Mouse (Mus musculus) hindbrain, embryonic 14.5 days (tissue): ENCODE data around the gene Rbfox1. TPM values are rescaled to one million over a fixed set of nuclear protein-coding genes. Genes with fewer than 3 reads are reported as not detected.

Experiments used
- ATAC-seq: fragments of 200-750 bp; cut with Nextera tagmentation; 2 replicates; pipeline ENCODE4 v1.8.0; 2017; ENCODE audit warnings: moderate number of reproducible peaks, mild to moderate bottlenecking, moderate TSS enrichment, moderate library complexity; ENCODE audit not compliant: low FRiP score
- DNase-seq: peaks from one replicate; pipeline ENCODE4 v3.0.0-alpha.2; 2015; ENCODE audit warnings: low spot score
- H3K27ac ChIP-seq: fragments of 300-500 bp; sonication (generic); 2 replicates; pipeline ENCODE4 v1.5.1; 2014; ENCODE audit warnings: mild to moderate bottlenecking, moderate library complexity
- H3K27me3 ChIP-seq: fragments of 300-500 bp; sonication (generic); 2 replicates; pipeline ENCODE4 v1.6.1; 2014; ENCODE audit warnings: mild to moderate bottlenecking, low read length, mixed read lengths; ENCODE audit not compliant: control insufficient read depth, insufficient read depth
- H3K36me3 ChIP-seq: fragments of 300-500 bp; sonication (generic); replicated peaks from 2 replicates; pipeline ENCODE4 v1.6.1; 2014; ENCODE audit not compliant: control insufficient read depth, insufficient read depth
- H3K4me1 ChIP-seq: fragments of 300-500 bp; sonication (generic); replicated peaks from 2 replicates; pipeline ENCODE4 v1.6.1; 2014; ENCODE audit warnings: antibody characterized with exemption, low read length, mixed read lengths; ENCODE audit not compliant: control insufficient read depth, insufficient read depth
- H3K4me2 ChIP-seq: fragments of 300-500 bp; sonication (generic); replicated peaks from 2 replicates; pipeline ENCODE4 v1.6.1; 2014; ENCODE audit warnings: mild to moderate bottlenecking, moderate library complexity
- H3K4me3 ChIP-seq: fragments of 300-500 bp; sonication (generic); replicated peaks from 2 replicates; pipeline ENCODE4 v1.5.1; 2014; ENCODE audit warnings: mild to moderate bottlenecking, low read length
- H3K9ac ChIP-seq: fragments of 300-500 bp; sonication (generic); 2 replicates; pipeline ENCODE4 v1.6.1; 2014
- H3K9me3 ChIP-seq: fragments of 300-500 bp; sonication (generic); 2 replicates; pipeline ENCODE4 v1.6.1; 2016; ENCODE audit warnings: low read length; ENCODE audit not compliant: control insufficient read depth
- WGBS: fragments of 180-500 bp; shearing (Covaris S2); extraction: QIAGEN DNeasy Blood & Tissue Kit; methylation state at CpG from one replicate; pipeline ENCODE4 v1.1.7; 2014; 5-methylcytosine and 5-hydroxymethylcytosine counted together
- polyA plus RNA-seq: library from polyadenylated mRNA; unstranded; fragments of >200 nt; fragmentation: Nextera tagmentation; extraction: Ambion mirVana; gene quantifications from 2 replicates; pipeline ENCODE4 v1.2.1, GENCODE M21; 2014

Gene Rbfox1
- polyA plus RNA-seq, 1 experiment from 2014 or later, result 217 TPM

DNA sequence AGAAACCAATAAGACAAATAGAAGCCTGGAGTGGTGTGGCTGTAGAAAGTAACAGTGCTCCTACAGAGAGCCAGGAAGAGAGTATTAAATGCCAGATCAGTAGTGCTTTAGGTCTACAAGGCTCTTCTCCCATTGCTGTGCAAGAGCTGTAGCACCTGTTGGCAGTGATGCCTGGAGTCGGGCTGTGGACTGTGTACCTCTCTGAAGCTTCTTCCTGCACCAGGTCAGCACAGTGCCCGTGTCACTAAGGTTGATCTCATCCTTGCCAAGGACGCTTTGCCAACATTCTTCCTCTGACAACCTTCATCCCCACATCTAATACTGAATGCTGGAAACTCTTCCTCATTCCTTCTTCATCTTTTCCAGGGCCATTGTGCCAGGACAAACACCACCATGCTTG, 127.7 kb downstream of the Rbfox1 start:
- ATAC-seq (no peak), DNase-seq (no peak)
- H3K4me1 ChIP-seq, result no peaks in the 10 kb centered on the region
- no peak overlapping the region for H3K9ac ChIP-seq
- H3K4me2 ChIP-seq, result no peak overlapping the region
- no peaks in the 10 kb centered on the region for H3K36me3 ChIP-seq
- H3K9me3 ChIP-seq, result no peaks in the 10 kb centered on the region
- H3K27me3 ChIP-seq, result no peaks in the 10 kb centered on the region
- WGBS, result 92% methylated on average over 3 of the region's 3 CpGs
- H3K27ac ChIP-seq, result no peak overlapping the region
- H3K4me3 ChIP-seq, result no peak overlapping the region

DNA sequence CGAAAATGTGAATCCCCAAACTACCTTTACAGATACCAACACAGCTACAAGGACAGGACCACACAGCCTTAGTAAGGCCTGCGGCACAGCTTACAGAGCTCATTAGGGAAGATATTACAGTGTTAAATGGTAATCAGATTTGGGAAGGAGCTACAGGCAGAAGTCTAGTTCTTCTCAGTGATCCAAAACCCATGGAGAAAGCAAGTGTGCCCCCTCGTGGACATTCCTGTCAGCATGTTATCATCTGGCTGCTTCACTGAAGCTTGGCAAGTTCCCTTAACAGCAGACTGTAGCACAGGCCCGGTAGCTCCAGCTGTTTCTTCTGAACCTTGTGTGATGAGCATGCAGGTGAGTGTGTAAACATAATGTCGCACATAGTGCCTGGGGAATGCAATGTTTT, 133.5 kb downstream of the Rbfox1 start:
- no peaks in the 10 kb centered on the region for H3K27me3 ChIP-seq
- no peak overlapping the region for H3K4me3 ChIP-seq
- no peaks in the 10 kb centered on the region for H3K36me3 ChIP-seq
- H3K9me3 ChIP-seq, result no peaks in the 10 kb centered on the region
- no peaks in the 10 kb centered on the region for H3K4me1 ChIP-seq
- no peak overlapping the region for H3K9ac ChIP-seq
- no peak overlapping the region for H3K4me2 ChIP-seq
- ATAC-seq (0 out of 2 replicates have a peak, but pooled peaks have one; percentile 24), DNase-seq (peak; percentile 91)
- no peak overlapping the region for H3K27ac ChIP-seq
- 38% methylated on average over 5 of the region's 5 CpGs for WGBS

DNA sequence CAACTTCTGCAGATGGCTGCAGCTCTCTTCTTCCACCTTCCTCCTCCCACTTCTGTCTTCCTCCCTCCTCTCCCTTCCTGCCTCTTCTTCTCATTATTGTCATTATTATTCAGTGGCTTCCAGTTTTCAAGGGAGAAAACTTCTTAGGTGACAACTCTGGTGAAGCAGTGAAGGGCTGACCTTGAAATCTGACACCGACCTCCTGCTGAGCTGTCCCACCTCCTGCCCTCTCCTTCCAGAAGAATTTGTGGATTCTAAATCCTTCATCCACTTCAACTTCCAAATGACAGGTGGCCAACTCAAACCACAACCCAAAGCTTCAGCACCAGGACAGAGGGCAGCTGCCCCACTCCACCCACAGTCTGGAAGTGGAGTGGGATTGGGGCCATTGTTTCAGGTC, 134.2 kb downstream of the Rbfox1 start:
- DNase-seq (no peak), ATAC-seq (no peak)
- Histone ChIP-seq H3K4me1 (no peaks in the 10 kb centered on the region), H3K27ac (no peak overlapping the region), H3K9ac (no peak overlapping the region), H3K4me3 (no peak overlapping the region), H3K27me3 (no peaks in the 10 kb centered on the region), H3K36me3 (no peaks in the 10 kb centered on the region), H3K4me2 (no peak overlapping the region), H3K9me3 (no peaks in the 10 kb centered on the region)
- WGBS, result 36% methylated on average over 1 of the region's 1 CpGs

DNA sequence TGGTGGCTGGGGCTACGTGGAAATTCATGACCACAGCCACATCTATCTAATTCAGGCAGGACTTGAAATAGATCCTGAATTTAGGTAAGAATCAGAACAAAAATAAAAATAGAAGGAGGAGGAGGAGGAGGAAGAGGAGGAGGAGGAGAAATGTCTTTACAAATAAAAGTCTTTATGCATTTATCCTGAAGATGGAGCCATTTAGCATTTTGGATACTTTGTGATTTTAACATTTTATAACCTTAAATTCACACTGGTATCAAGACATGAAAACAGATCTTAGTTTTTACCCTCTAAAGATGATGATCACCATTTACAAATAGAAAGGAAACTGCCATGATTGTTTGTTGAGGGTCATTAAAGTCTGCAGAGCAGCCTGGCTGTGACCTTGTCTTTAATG, 146.1 kb downstream of the Rbfox1 start:
- H3K9me3 ChIP-seq, result no peaks in the 10 kb centered on the region
- no peak overlapping the region for H3K4me3 ChIP-seq
- no peaks in the 10 kb centered on the region for H3K27me3 ChIP-seq
- 93% methylated on average over 1 of the region's 1 CpGs for WGBS
- H3K4me1 ChIP-seq, result no peaks in the 10 kb centered on the region
- H3K4me2 ChIP-seq, result no peak overlapping the region
- no peak for DNase-seq
- no peak overlapping the region for H3K9ac ChIP-seq
- H3K36me3 ChIP-seq, result no peaks in the 10 kb centered on the region
- no peak overlapping the region for H3K27ac ChIP-seq
- ATAC-seq, result no peak

DNA sequence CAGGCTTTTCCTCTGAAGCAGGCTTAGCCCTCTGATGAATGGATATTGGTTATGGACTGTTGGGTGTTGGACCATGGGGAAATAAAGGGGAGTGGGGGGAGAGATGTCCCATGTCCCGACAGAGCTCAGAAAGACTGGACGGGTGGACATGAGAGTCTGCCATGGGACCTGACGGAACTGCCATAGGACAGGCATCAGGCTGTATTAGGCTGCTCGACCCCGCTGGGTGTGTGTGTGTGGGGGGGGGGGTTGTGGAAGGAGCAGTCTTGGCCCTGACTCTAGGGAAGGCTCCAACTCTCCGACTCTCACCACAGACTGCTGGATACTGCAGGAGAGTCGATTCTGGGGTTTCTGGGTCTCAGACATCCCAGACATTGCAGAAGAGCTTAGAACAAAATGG, 147.4 kb downstream of the Rbfox1 start:
- ATAC-seq (no peak), DNase-seq (no peak)
- Histone ChIP-seq H3K4me1 (no peaks in the 10 kb centered on the region), H3K4me3 (no peak overlapping the region), H3K27me3 (no peaks in the 10 kb centered on the region), H3K27ac (no peak overlapping the region), H3K36me3 (no peaks in the 10 kb centered on the region), H3K4me2 (no peak overlapping the region), H3K9ac (no peak overlapping the region), H3K9me3 (no peaks in the 10 kb centered on the region)
- 94% methylated on average over 7 of the region's 7 CpGs for WGBS

DNA sequence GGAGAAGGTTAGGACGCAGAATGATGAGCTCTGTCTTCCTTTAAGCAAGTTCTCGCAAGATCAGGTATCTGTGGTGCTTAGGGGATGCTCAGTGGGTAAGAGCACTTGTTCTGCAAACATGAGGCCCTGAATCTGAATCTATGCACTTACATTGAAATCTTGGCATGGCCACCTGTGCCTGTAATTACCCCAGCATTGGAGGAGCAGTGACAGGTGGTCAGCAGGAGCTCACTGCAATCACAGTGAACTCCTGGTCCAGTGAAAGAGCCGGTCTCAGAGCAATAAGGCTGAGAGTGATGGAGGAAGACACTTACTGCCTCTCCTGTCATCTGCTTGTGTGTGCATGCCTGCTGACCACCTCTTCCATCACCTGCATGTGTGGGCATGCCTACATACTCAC, 149.7 kb downstream of the Rbfox1 start:
- WGBS, result 83% methylated on average over 3 of the region's 3 CpGs
- Histone ChIP-seq H3K9me3 (no peaks in the 10 kb centered on the region), H3K4me3 (no peak overlapping the region), H3K27ac (no peak overlapping the region), H3K9ac (no peak overlapping the region), H3K4me1 (no peaks in the 10 kb centered on the region), H3K36me3 (no peaks in the 10 kb centered on the region), H3K27me3 (no peaks in the 10 kb centered on the region), H3K4me2 (no peak overlapping the region)
- no peak for ATAC-seq
- DNase-seq, result no peak

DNA sequence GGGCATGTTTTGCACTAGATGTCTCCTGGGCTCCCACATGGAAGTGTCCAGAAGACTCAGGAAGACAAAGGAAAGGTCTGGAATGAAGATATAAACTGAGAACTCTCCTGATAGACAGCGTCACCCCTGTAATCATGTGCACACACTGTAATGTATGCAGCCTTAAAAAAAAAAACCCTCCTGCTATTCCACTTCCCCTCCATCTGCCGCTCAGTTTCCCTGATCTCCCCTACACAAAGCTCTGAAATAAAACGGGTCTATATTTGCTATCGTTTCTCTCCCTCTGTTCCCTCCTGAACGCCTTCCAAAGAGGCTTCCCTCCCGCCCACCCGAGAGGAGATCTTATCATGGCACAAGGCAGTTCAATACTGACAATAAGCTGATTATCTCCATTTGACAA, 151.9 kb downstream of the Rbfox1 start:
- H3K4me2 ChIP-seq, result no peak overlapping the region
- H3K4me3 ChIP-seq, result no peak overlapping the region
- H3K27me3 ChIP-seq, result no peaks in the 10 kb centered on the region
- DNase-seq (no peak), ATAC-seq (no peak)
- H3K36me3 ChIP-seq, result no peaks in the 10 kb centered on the region
- H3K9ac ChIP-seq, result no peak overlapping the region
- no peaks in the 10 kb centered on the region for H3K9me3 ChIP-seq
- H3K4me1 ChIP-seq, result no peaks in the 10 kb centered on the region
- WGBS, result 52% methylated on average over 7 of the region's 7 CpGs
- no peak overlapping the region for H3K27ac ChIP-seq

DNA sequence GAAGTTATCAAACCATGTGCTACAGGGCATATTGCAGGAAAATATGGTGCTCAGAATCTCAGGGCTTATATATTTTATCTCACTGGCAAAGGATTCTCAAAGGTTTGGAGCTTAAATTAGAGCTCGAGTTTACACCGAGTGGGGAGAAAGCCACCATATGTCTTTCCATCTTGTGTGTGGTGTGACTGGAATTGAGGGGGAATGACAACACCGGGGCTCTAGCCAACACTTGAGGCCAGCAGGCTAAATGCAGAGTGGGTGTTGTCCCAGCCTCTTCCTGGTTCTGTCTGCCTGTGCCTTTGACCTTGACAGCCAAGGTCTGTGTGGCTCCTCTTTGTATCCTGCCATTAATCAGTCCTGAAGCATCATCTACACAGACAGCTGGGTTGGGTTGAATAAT, 157.6 kb downstream of the Rbfox1 start:
- no peaks in the 10 kb centered on the region for H3K27me3 ChIP-seq
- no peak overlapping the region for H3K9ac ChIP-seq
- H3K36me3 ChIP-seq, result no peaks in the 10 kb centered on the region
- no peak overlapping the region for H3K4me3 ChIP-seq
- no peak for DNase-seq
- H3K9me3 ChIP-seq, result no peaks in the 10 kb centered on the region
- WGBS, result 83% methylated on average over 3 of the region's 3 CpGs
- H3K27ac ChIP-seq, result no peak overlapping the region
- no peaks in the 10 kb centered on the region for H3K4me1 ChIP-seq
- ATAC-seq, result no peak
- H3K4me2 ChIP-seq, result no peak overlapping the region

DNA sequence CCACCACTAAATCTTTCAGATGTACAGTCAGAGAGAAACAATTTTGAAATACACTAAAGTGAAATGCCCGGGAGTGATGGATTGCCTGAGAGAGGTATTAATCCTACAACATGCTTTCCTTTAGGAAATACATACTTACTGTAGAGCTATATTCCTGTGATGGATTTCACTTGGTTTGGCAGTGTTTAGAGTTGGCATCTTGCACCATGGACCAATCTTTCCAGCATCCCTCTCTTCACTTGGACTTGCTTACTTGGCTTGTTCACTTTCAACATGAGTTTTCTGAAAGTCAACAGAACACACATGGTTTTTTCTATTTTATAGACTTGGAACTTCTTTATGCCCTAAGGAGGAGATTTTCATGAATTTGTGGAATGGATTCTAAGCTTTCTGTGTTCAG, 163.4 kb downstream of the Rbfox1 start:
- no peak for DNase-seq
- 94% methylated on average over 1 of the region's 1 CpGs for WGBS
- no peak overlapping the region for H3K27ac ChIP-seq

DNA sequence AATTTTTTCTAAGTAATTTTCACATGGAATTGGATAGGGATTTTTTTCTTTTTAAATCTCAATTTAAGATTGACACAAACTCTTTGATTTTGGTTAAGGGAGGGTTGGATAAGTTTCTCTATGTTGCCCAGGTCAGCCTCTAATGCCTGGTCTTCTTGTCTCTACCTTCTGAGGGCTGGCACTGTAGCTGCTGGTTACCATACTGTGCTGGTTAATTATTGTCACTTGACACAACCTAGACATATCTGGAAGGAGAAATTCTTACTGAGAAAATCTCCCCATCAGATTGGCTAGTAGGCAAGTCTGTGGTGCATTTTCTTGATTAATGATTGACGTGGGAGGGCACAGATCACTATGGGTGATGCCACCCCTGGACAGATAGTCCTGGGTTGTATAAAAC, 177.3 kb downstream of the Rbfox1 start:
- Histone ChIP-seq H3K36me3 (no peaks in the 10 kb centered on the region), H3K9me3 (no peaks in the 10 kb centered on the region), H3K4me2 (no peak overlapping the region), H3K4me1 (no peaks in the 10 kb centered on the region), H3K9ac (no peak overlapping the region), H3K4me3 (no peak overlapping the region), H3K27me3 (no peaks in the 10 kb centered on the region), H3K27ac (no peak overlapping the region)
- WGBS, result 97% methylated on average over 1 of the region's 1 CpGs
- DNase-seq, result no peak
- no peak for ATAC-seq

More for the DNA sequence above, 163.4 kb downstream of the Rbfox1 start:
- H3K9me3 ChIP-seq, result no peaks in the 10 kb centered on the region
- no peak overlapping the region for H3K4me2 ChIP-seq
- no peaks in the 10 kb centered on the region for H3K27me3 ChIP-seq
- H3K36me3 ChIP-seq, result no peaks in the 10 kb centered on the region
- no peak overlapping the region for H3K4me3 ChIP-seq
- no peaks in the 10 kb centered on the region for H3K4me1 ChIP-seq
- H3K9ac ChIP-seq, result no peak overlapping the region
- ATAC-seq, result no peak
